ENCODE assay signal across 12 mouse cellular contexts in the genomic region with DNA sequence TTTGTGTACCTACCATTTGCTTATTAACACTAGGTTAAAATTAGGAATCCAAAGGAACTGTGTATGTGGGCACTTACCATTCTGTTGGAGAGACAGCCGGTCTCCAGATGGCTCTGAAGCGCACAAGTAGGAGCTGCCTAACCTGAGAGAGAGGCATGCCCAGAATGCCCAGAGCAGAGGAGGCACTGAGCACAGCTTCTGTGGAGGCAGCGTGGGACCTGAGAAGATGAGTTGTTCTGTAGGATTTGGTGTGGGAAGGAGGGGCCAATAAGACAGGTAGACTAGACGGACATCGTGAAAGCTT. TPM values are rescaled to one million over a fixed set of nuclear protein-coding genes. Genes with fewer than 3 reads are reported as not detected.
DNase-seq lines count a peak whose midpoint lies in the region; ATAC-seq and TF ChIP-seq lines count a peak whose summit lies in the region.
"Had no signal": no experiment of that assay in that cellular context is flagged by ENCODE, and none has a peak within 500 bp of the region (broad histone marks: within the 10 kb centered on the region; RNA-seq: fewer than 3 reads in every experiment).

No protein-coding gene starts in this region.

- H3K27ac ChIP-seq in forebrain, embryonic 14.5 days (ENCODE audit: low read depth, low read length) = no peak overlapping the region
- no peak overlapping the region for H3K27ac ChIP-seq in forebrain, embryonic 13.5 days
- peak overlapping the region; percentile 5 for H3K27ac ChIP-seq in testis, adult 2 months (ENCODE audit: control insufficient read depth, insufficient read depth, low read depth, low read length)
- H3K27ac ChIP-seq in left cerebral cortex, adult 2 months = peak overlapping the region; percentile 87
- H3K27ac ChIP-seq in stomach, postnatal 0 days (replicated peaks) = no peak overlapping the region
- H3K27ac ChIP-seq: kidney, postnatal 0 days had no signal

- H3K27me3 ChIP-seq in forebrain, embryonic 14.5 days (replicated peaks; ENCODE audit: control insufficient read depth, insufficient read depth, low read length) = no peaks in the 10 kb centered on the region
- H3K27me3 ChIP-seq in forebrain, embryonic 13.5 days = no peaks in the 10 kb centered on the region
- no peaks in the 10 kb centered on the region for H3K27me3 ChIP-seq in testis, adult 2 months (ENCODE audit: control insufficient read depth, insufficient read depth, low read length)
- no peaks in the 10 kb centered on the region for H3K27me3 ChIP-seq in stomach, postnatal 0 days (ENCODE audit: control insufficient read depth, insufficient read depth, low read length)

- H3K4me3 ChIP-seq in forebrain, embryonic 14.5 days (ENCODE audit: low read depth, low read length) = no peak overlapping the region
- no peak overlapping the region for H3K4me3 ChIP-seq in forebrain, embryonic 13.5 days
- H3K4me3 ChIP-seq in testis, adult 2 months (ENCODE audit: control insufficient read depth, low read depth, low read length) = peak overlapping the region; percentile 79
- no peak overlapping the region for H3K4me3 ChIP-seq in left cerebral cortex, adult 2 months
- H3K4me3 ChIP-seq in stomach, postnatal 0 days (ENCODE audit: low read depth, low read length) = no peak overlapping the region

- H3K9ac ChIP-seq in forebrain, embryonic 14.5 days (ENCODE audit: low read length) = no peak overlapping the region
- H3K9ac ChIP-seq in forebrain, embryonic 13.5 days = no peak overlapping the region
- H3K9ac ChIP-seq in stomach, postnatal 0 days (ENCODE audit: low read length) = no peak overlapping the region

- no peak for TF ChIP-seq POLR2A in testis, adult 2 months (IDR thresholded peaks at IDR 0.05; ENCODE audit: control insufficient read depth, low read depth, low read length)

- intact Hi-C loops in left cerebral cortex, adult 2 months (cut with DNase I) = loop anchor here (2.0 to 10.0 kb wide), 2 partner anchors 31 to 579 kb away; no protein-coding TSS in a partner anchor

- TF ChIP-seq CTCF in testis, adult 2 months (IDR thresholded peaks at IDR 0.05; ENCODE audit: control insufficient read depth, insufficient read depth, insufficient replicate concordance, low read depth, low read length) = no peak
- no peak for TF ChIP-seq CTCF in left cerebral cortex, adult 2 months (IDR thresholded peaks at IDR 0.05)
- no peak for TF ChIP-seq CTCF in stomach, postnatal 0 days (IDR thresholded peaks at IDR 0.05; ENCODE audit: low read depth)

- no peak for TF ChIP-seq EP300 in stomach, postnatal 0 days (optimal IDR thresholded peaks at IDR 0.05)

- H3K9me3 ChIP-seq in forebrain, embryonic 14.5 days (replicated peaks; ENCODE audit: control insufficient read depth, low read length) = no peaks in the 10 kb centered on the region
- no peaks in the 10 kb centered on the region for H3K9me3 ChIP-seq in forebrain, embryonic 13.5 days (replicated peaks)
- H3K9me3 ChIP-seq in stomach, postnatal 0 days (ENCODE audit: control insufficient read depth, low read length) = no peaks in the 10 kb centered on the region
- H3K9me3 ChIP-seq: G1E had no signal

- H3K4me2 ChIP-seq in forebrain, embryonic 14.5 days (ENCODE audit: low read length) = no peak overlapping the region
- no peak overlapping the region for H3K4me2 ChIP-seq in forebrain, embryonic 13.5 days
- no peak overlapping the region for H3K4me2 ChIP-seq in stomach, postnatal 0 days (replicated peaks; ENCODE audit: low read depth)

- H3K4me1 ChIP-seq in forebrain, embryonic 14.5 days (ENCODE audit: control insufficient read depth, insufficient read depth, low read length) = no peaks in the 10 kb centered on the region
- H3K4me1 ChIP-seq in forebrain, embryonic 13.5 days = peaks cover 23% of the 10 kb centered on the region; the same call in 1 of the 2 replicates
- no peaks in the 10 kb centered on the region; the same call in none of the 2 replicates for H3K4me1 ChIP-seq in testis, adult 2 months (ENCODE audit: control insufficient read depth, insufficient read depth, low read length)
- peaks cover 3% of the 10 kb centered on the region; the same call in 1 of the 2 replicates for H3K4me1 ChIP-seq in stomach, postnatal 0 days (replicated peaks; ENCODE audit: control insufficient read depth, insufficient read depth)

- WGBS in forebrain, embryonic 14.5 days = 85% methylated on average over 5 of the region's 5 CpGs
- WGBS in forebrain, embryonic 13.5 days = 95% methylated on average over 5 of the region's 5 CpGs
- WGBS in stomach, postnatal 0 days = 86% methylated on average over 5 of the region's 5 CpGs

- no peak for DNase-seq in forebrain, embryonic 14.5 days (ENCODE audit: low spot score)
- no peak for DNase-seq in testis, postnatal 10 days (ENCODE audit: low spot score)
- peak; percentile 60 to 67 for DNase-seq in left cerebral cortex, adult 2 months (ENCODE audit: extremely low spot score in 1 of 2, low spot score in 2 of 2)
- DNase-seq in lung, postnatal 36 days = no peak
- no peak for DNase-seq in lung, postnatal 14 days
- DNase-seq in stomach, postnatal 0 days (ENCODE audit: low spot score) = no peak
- DNase-seq: gastrocnemius, postnatal 10 days; liver had no signal

- peak; percentile 53; the same call in 1 of the 2 replicates for ATAC-seq in forebrain, embryonic 14.5 days
- no peak for ATAC-seq in forebrain, embryonic 13.5 days
- ATAC-seq in stomach, postnatal 0 days (ENCODE audit: low FRiP score, low TSS enrichment) = no peak

- no peaks in the 10 kb centered on the region for H3K36me3 ChIP-seq in forebrain, embryonic 14.5 days (ENCODE audit: control insufficient read depth, insufficient read depth, low read length)
- H3K36me3 ChIP-seq in forebrain, embryonic 13.5 days (ENCODE audit: poor library complexity, severe bottlenecking) = no peaks in the 10 kb centered on the region
- no peaks in the 10 kb centered on the region for H3K36me3 ChIP-seq in testis, adult 2 months (ENCODE audit: control insufficient read depth, insufficient read depth, low read length)
- H3K36me3 ChIP-seq in stomach, postnatal 0 days (ENCODE audit: control insufficient read depth, insufficient read depth, low read length) = no peaks in the 10 kb centered on the region

RNA-seq across cellular contexts. Expression of gene Mtmr12, which starts 10.5 kb away (rescaled TPM):
- 8.1 and 8.2 TPM in 2 replicates for polyA plus RNA-seq in forebrain, embryonic 14.5 days (2014; fragmentation: Nextera tagmentation; extraction: Ambion mirVana)
- 10.3 and 11.3 TPM in 2 replicates for polyA plus RNA-seq in forebrain, embryonic 13.5 days (2015; fragmentation: Nextera tagmentation; extraction: Ambion mirVana)
- 26.2 and 27.0 TPM in 2 replicates for polyA plus RNA-seq in testis, adult 2 months (2012; rRNA removed)
- total RNA-seq in left cerebral cortex, adult 2 months (2021) = 10 to 100 TPM; 54.9 to 55.6 TPM
- 6.8 and 7.3 TPM in 2 replicates for polyA plus RNA-seq in stomach, postnatal 0 days (2015; fragmentation: Nextera tagmentation; extraction: Ambion mirVana)

Comparison
In these comparisons a context has a peak if more than half of its experiments do, and no peak if none do; other contexts are left out.
1. DNase-seq: peak in left cerebral cortex, adult 2 months (2 of 2); none in forebrain, embryonic 14.5 days (single experiment), testis, postnatal 10 days (single experiment), lung, postnatal 36 days (single experiment), lung, postnatal 14 days (single experiment) and stomach, postnatal 0 days (single experiment).
2. H3K27ac ChIP-seq: peak in testis, adult 2 months (single experiment) and left cerebral cortex, adult 2 months (single experiment); none in forebrain, embryonic 14.5 days (single experiment), forebrain, embryonic 13.5 days (single experiment) and stomach, postnatal 0 days (single experiment).